Mouse (Mus musculus) midbrain, embryonic 13.5 days (tissue): Measurements from ENCODE around the gene Arl6ip4. TPM values are rescaled to one million over a fixed set of nuclear protein-coding genes. Genes with fewer than 3 reads are reported as not detected.

Experiments
- ATAC-seq: fragments of 200-750 bp; cut with Nextera tagmentation; 2 replicates; pipeline ENCODE4 v1.8.0; 2017; ENCODE audit warnings: mild to moderate bottlenecking, moderate TSS enrichment, moderate library complexity
- H3K27ac ChIP-seq: fragments of 300-500 bp; sonication (generic); 2 replicates; pipeline ENCODE4 v1.5.1; 2015; ENCODE audit warnings: inconsistent platforms, mild to moderate bottlenecking, moderate library complexity
- H3K27me3 ChIP-seq: fragments of 300-500 bp; sonication (generic); 2 replicates; pipeline ENCODE4 v1.6.1; 2015; ENCODE audit warnings: mild to moderate bottlenecking, inconsistent platforms
- H3K36me3 ChIP-seq: fragments of 300-500 bp; sonication (generic); 2 replicates; pipeline ENCODE4 v1.6.1; 2015; ENCODE audit warnings: mild to moderate bottlenecking, inconsistent platforms
- H3K4me1 ChIP-seq: fragments of 300-500 bp; sonication (generic); replicated peaks from 2 replicates; pipeline ENCODE4 v1.6.1; 2015; ENCODE audit warnings: inconsistent platforms
- H3K4me2 ChIP-seq: fragments of 300-500 bp; sonication (generic); replicated peaks from 2 replicates; pipeline ENCODE4 v1.6.1; 2015; ENCODE audit warnings: moderate library complexity, mild to moderate bottlenecking, inconsistent platforms
- H3K4me3 ChIP-seq: fragments of 300-500 bp; sonication (generic); replicated peaks from 2 replicates; pipeline ENCODE4 v1.5.1; 2015; ENCODE audit warnings: mild to moderate bottlenecking, inconsistent platforms
- H3K9ac ChIP-seq: fragments of 300-500 bp; sonication (generic); replicated peaks from 2 replicates; pipeline ENCODE4 v1.6.1; 2015; ENCODE audit warnings: mild to moderate bottlenecking, inconsistent platforms
- H3K9me3 ChIP-seq: fragments of 300-500 bp; sonication (generic); 2 replicates; pipeline ENCODE4 v1.6.1; 2016; ENCODE audit warnings: mild to moderate bottlenecking, inconsistent platforms
- WGBS: fragments of 180-500 bp; shearing (Covaris S2); methylation state at CpG from one replicate; pipeline ENCODE4 v1.1.7; 2015; 5-methylcytosine and 5-hydroxymethylcytosine counted together
- polyA plus RNA-seq: library from polyadenylated mRNA; unstranded; fragments of >200 nt; fragmentation: Nextera tagmentation; extraction: Ambion mirVana; gene quantifications from 2 replicates; pipeline ENCODE4 v1.2.1, GENCODE M21; 2015

Arl6ip4 gene
- polyA plus RNA-seq, 1 experiment from 2014 or later = 82.3 TPM

DNA sequence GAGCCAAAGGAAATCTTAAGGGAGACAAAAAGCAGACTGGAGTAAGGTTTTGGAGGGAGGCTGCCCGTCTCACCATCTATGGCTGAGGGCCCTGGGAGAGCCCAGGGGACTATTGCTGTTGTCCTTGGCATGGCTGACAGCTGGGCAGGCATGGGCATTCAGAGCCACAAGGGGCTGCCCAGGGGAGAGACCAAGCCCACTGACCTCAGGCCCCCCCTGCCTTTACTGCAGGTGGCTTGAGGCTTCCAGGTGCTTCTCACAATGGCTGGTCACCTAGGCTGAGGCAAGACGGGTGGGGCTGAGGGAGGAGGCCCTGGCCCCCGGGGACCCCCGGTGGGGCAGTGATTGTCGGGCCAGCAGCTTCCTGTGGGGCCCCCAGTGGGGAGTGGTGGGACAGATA, 3.3 kb downstream of the Arl6ip4 start:
- ATAC-seq = no peak
- no peak overlapping the region for H3K4me2 ChIP-seq
- no peak overlapping the region for H3K27ac ChIP-seq
- no peak overlapping the region for H3K9ac ChIP-seq
- no peaks in the 10 kb centered on the region for H3K9me3 ChIP-seq
- H3K27me3 ChIP-seq = no peaks in the 10 kb centered on the region
- WGBS = 73% methylated on average over 5 of the region's 5 CpGs
- H3K36me3 ChIP-seq = peaks cover 71% of the 10 kb centered on the region
- no peak overlapping the region for H3K4me3 ChIP-seq
- H3K4me1 ChIP-seq = peaks cover 22% of the 10 kb centered on the region

DNA sequence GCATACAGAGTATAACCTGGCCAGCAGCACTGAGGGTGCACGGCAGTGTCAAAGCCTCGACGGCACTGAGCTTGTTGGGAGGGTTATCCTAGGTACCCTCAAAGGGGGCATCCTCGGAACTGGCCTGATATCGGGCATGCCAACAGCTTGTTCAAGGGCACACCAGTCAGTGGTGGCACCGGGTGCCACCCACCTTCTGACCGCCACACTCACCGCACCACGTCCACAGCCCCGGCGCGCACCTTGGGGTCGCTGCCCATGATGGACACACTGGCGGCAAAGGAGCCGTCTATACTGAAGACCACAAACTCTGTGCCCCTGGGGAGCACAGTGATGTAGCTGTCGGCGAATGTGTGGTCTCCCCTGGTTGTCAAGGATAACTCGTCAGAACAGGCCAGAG, 6.5 kb downstream of the Arl6ip4 start:
- no peak for ATAC-seq
- Histone ChIP-seq H3K4me2 (no peak overlapping the region), H3K4me1 (peaks cover 5% of the 10 kb centered on the region), H3K9ac (no peak overlapping the region), H3K4me3 (no peak overlapping the region), H3K36me3 (peaks cover 94% of the 10 kb centered on the region), H3K27ac (no peak overlapping the region), H3K27me3 (no peaks in the 10 kb centered on the region), H3K9me3 (no peaks in the 10 kb centered on the region)
- WGBS = 92% methylated on average over 18 of the region's 18 CpGs

DNA sequence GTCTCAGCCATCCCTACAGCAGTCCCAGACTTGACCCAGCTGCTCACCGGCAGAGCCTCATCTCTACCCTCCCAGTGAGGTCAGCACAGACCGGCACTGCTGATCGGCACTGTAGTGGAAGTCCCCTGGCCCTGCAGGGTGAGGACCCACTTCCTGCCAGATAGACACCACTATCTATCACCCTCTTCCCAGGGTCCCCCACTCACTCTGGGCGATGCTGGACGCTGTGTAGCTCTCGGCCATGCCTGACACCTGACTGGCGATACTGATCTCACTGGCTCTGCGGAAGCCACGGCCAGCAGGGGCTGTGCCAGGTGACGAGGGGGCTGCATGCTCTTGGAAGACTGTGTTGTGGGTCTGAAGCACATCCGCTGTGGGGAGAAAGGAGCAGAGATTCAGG, 9.2 kb downstream of the Arl6ip4 start:
- Histone ChIP-seq H3K9ac (no peak overlapping the region), H3K4me2 (no peak overlapping the region)

DNA sequence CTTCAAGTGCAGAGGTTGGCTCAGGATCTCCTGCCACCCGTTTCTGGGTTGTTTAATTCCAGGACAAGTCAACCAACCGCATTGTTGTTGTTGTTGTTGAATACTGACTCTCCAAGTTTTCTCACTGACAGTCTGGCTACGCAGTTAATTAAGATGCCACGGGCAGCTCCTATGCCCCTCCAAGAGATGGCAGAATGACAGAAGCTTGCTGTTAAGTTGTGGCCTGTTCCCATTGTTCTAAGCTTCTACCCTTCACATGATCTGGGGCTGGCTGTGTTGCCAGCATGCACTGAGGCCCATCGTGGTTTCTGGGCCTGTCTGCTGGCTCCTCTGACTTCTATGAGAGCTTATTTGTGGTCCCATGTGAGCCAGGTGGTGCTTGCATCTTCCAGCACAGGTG, 18.4 kb downstream of the Arl6ip4 start:
- Histone ChIP-seq H3K4me1 (no peaks in the 10 kb centered on the region), H3K9ac (no peak overlapping the region), H3K4me3 (no peak overlapping the region), H3K27ac (no peak overlapping the region), H3K9me3 (no peaks in the 10 kb centered on the region), H3K36me3 (peaks cover 67% of the 10 kb centered on the region), H3K27me3 (no peaks in the 10 kb centered on the region), H3K4me2 (no peak overlapping the region)
- WGBS = 80% methylated on average over 5 of the region's 5 CpGs
- no peak for ATAC-seq

More for the DNA sequence above, 9.2 kb downstream of the Arl6ip4 start:
- Histone ChIP-seq H3K27ac (no peak overlapping the region), H3K4me1 (no peaks in the 10 kb centered on the region), H3K27me3 (no peaks in the 10 kb centered on the region), H3K36me3 (peaks cover 95% of the 10 kb centered on the region), H3K9me3 (no peaks in the 10 kb centered on the region), H3K4me3 (no peak overlapping the region)
- no peak for ATAC-seq
- 90% methylated on average over 11 of the region's 11 CpGs for WGBS

DNA sequence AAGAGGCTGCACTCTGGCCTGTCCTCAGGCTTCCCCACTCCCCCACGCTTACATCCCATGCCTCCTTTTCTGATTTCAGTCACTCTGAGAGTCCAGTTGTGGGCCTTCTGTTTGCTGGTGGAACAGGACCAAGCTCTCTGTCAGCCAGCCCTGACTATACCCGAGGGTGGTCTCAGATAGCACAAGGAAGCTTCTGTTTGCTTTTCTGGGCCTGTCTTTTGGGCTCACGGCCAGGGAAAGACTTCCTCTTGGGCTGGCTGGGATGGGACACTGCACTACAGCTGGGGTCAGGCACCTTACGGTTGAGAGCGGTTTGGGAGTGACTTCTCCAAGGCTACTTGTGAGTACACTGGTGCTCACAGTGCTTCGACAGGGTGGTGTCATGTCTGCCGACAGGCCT, 22.2 kb downstream of the Arl6ip4 start:
- Histone ChIP-seq H3K27ac (no peak overlapping the region), H3K4me3 (no peak overlapping the region), H3K4me1 (no peaks in the 10 kb centered on the region), H3K4me2 (no peak overlapping the region), H3K9me3 (0 out of 2 replicates have a peak, but pooled peaks cover 4% of the 10 kb centered on the region), H3K27me3 (no peaks in the 10 kb centered on the region), H3K36me3 (peaks cover 50% of the 10 kb centered on the region), H3K9ac (no peak overlapping the region)
- no peak for ATAC-seq
- WGBS = 86% methylated on average over 7 of the region's 7 CpGs

DNA sequence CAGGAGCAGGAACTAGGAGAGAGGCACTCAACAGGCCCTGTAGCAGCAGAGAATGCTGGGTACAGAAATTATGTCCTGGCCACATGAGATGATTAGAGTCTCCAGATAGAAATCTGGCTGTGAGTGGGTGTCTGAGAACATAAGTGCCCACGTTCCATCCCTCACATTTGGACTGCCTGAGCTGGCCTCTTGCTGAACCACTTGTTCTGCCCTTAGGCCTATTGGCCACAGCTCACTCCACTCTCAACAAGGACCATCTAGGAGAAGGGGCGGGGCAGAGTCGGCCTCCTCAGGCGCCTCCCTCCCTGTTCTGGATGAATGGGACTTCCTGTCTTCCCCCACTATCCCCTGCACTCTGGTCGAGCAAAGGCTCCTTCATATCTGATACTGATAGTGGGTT, 33.1 kb downstream of the Arl6ip4 start:
- H3K4me3 ChIP-seq = no peak overlapping the region
- H3K4me1 ChIP-seq = no peaks in the 10 kb centered on the region
- no peak overlapping the region for H3K27ac ChIP-seq
- H3K9me3 ChIP-seq = no peaks in the 10 kb centered on the region
- no peak overlapping the region for H3K9ac ChIP-seq
- no peak for ATAC-seq
- 76% methylated on average over 5 of the region's 5 CpGs for WGBS
- H3K4me2 ChIP-seq = no peak overlapping the region
- H3K36me3 ChIP-seq = peaks cover 19% of the 10 kb centered on the region
- no peaks in the 10 kb centered on the region for H3K27me3 ChIP-seq

DNA sequence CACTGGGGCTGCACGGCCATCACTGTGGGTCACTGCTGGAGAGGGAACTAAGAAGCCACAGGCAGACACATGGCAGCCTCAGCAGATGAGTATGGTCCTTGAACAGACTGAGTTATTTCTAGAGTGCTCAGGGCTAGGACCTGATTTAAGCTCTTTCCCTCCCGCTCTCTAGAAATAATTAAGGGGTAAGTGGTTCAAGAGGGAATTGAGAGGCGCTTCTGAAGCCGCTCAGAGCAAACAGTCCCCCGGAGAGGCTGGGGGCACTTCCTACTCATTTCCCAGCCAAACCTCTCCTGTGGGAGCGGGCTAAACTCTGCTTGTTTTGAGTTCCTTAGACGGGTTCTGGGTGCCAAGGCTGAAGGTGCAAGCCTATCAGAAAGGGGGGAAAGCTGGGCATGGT, 35.0 kb downstream of the Arl6ip4 start:
- Histone ChIP-seq H3K27ac (no peak overlapping the region), H3K9me3 (no peaks in the 10 kb centered on the region), H3K4me1 (no peaks in the 10 kb centered on the region), H3K27me3 (no peaks in the 10 kb centered on the region), H3K4me2 (no peak overlapping the region), H3K9ac (no peak overlapping the region), H3K4me3 (no peak overlapping the region), H3K36me3 (peaks cover 19% of the 10 kb centered on the region)
- no peak for ATAC-seq
- 77% methylated on average over 7 of the region's 7 CpGs for WGBS

GRCm38 (mm10) chr5:124152734-124153133, 36.8 kb downstream of the Arl6ip4 start:
- Histone ChIP-seq H3K9me3 (no peaks in the 10 kb centered on the region), H3K36me3 (peaks cover 13% of the 10 kb centered on the region), H3K9ac (no peak overlapping the region), H3K27ac (no peak overlapping the region), H3K4me1 (no peaks in the 10 kb centered on the region), H3K4me3 (no peak overlapping the region), H3K27me3 (no peaks in the 10 kb centered on the region), H3K4me2 (no peak overlapping the region)
- WGBS = 94% methylated on average over 4 of the region's 4 CpGs
- no peak for ATAC-seq

DNA sequence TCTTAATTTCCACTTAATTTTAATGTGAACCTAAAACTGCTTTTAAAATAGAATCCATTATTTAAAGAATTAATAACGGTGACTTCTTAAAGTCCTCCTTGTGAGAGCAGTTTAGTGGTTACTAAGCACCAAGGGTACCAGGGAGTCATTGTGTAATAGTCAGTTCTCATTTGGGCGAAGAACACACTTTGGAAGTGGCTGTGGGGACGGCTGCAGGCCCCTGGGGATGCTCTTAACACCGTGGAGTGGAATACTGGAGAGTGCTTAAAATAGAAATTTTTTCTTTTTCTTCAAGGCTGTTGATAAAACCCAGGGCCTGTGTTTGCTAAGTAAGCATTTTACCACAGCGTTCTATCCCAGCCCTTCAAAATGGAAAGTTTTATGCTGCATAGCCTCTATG, 40.1 kb downstream of the Arl6ip4 start:
- Histone ChIP-seq H3K4me1 (peaks cover 15% of the 10 kb centered on the region), H3K9me3 (no peaks in the 10 kb centered on the region), H3K27me3 (no peaks in the 10 kb centered on the region), H3K36me3 (peaks cover 12% of the 10 kb centered on the region), H3K4me2 (no peak overlapping the region), H3K4me3 (no peak overlapping the region), H3K27ac (no peak overlapping the region), H3K9ac (no peak overlapping the region)
- 78% methylated on average over 5 of the region's 5 CpGs for WGBS
- no peak for ATAC-seq

GRCm38 (mm10) chr5:124158305-124158704, 42.4 kb downstream of the Arl6ip4 start:
- Histone ChIP-seq H3K27me3 (no peaks in the 10 kb centered on the region), H3K27ac (no peak overlapping the region), H3K4me1 (peaks cover 33% of the 10 kb centered on the region), H3K9ac (0 out of 2 replicates have a peak overlapping the region, but pooled peaks have one; percentile 19), H3K36me3 (no peaks in the 10 kb centered on the region), H3K9me3 (no peaks in the 10 kb centered on the region), H3K4me2 (no peak overlapping the region), H3K4me3 (no peak overlapping the region)
- ATAC-seq = no peak
- WGBS = 76% methylated on average over 4 of the region's 4 CpGs

DNA sequence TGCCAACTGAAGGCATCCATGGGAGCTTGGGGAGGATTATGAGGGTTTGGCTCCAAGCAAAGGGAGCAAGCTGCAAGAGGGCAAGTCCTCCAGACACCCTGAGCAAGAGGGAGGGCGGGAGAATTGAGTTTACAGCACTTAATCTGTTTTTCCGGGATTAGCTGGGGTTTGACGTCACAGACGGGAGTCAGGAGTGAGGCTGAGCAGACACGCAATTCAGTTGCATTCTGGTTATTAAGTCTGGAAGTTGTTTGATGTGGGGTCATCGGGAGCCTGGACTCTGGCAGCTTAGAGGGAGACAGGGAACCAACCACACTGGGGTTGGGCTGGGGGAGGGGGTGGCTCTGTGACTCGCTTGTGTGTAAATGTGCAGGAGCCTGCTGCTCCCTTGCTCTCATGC, 43.6 kb downstream of the Arl6ip4 start:
- Histone ChIP-seq H3K4me1 (peaks cover 44% of the 10 kb centered on the region), H3K27ac (no peak overlapping the region), H3K36me3 (no peaks in the 10 kb centered on the region), H3K9me3 (no peaks in the 10 kb centered on the region), H3K9ac (no peak overlapping the region), H3K4me2 (no peak overlapping the region), H3K4me3 (no peak overlapping the region), H3K27me3 (no peaks in the 10 kb centered on the region)
- 17% methylated on average over 7 of the region's 7 CpGs for WGBS
- ATAC-seq = no peak

- Histone ChIP-seq H3K4me2 (no peak overlapping the region), H3K4me3 (no peak overlapping the region), H3K36me3 (no peaks in the 10 kb centered on the region), H3K27me3 (no peaks in the 10 kb centered on the region), H3K27ac (peak overlapping the region; percentile 31; the same call in 1 of the 2 replicates), H3K4me1 (peaks cover 67% of the 10 kb centered on the region), H3K9me3 (no peaks in the 10 kb centered on the region), H3K9ac (no peak overlapping the region; the same call in 1 of the 2 replicates)
- 59% methylated on average over 10 of the region's 10 CpGs for WGBS
- peak; percentile 56; the same call in 1 of the 2 replicates for ATAC-seq
Observed at GRCm38 (mm10) chr5:124161831-124162230, 45.9 kb downstream of the Arl6ip4 start.

- WGBS = 55% methylated on average over 5 of the region's 5 CpGs
- H3K9me3 ChIP-seq = no peaks in the 10 kb centered on the region
- no peak overlapping the region for H3K9ac ChIP-seq
- no peak overlapping the region for H3K4me2 ChIP-seq
- no peaks in the 10 kb centered on the region for H3K27me3 ChIP-seq
- peak overlapping the region; percentile 31; the same call in 1 of the 2 replicates for H3K27ac ChIP-seq
- H3K4me1 ChIP-seq = peaks cover 75% of the 10 kb centered on the region
- no peak overlapping the region for H3K4me3 ChIP-seq
- ATAC-seq = peak; percentile 53
- H3K36me3 ChIP-seq = no peaks in the 10 kb centered on the region
Observed at GRCm38 (mm10) chr5:124162577-124162976, 46.7 kb downstream of the Arl6ip4 start.
